Mouse (Mus musculus) left cerebral cortex, adult 2 months (tissue): Measurements from ENCODE around the gene Txndc12. TPM values are rescaled to one million over a fixed set of nuclear protein-coding genes. Genes with fewer than 3 reads are reported as not detected.

ENCODE experiments used
- DNase-seq, 2 experiments: peaks; one replicate each; pipeline ENCODE4 v3.0.0; 2021 to 2022; ENCODE audit warnings: low spot score in 2 of 2, mixed read lengths in 1 of 2; ENCODE audit errors: extremely low spot score in 1 of 2
- H3K27ac ChIP-seq: fragments of 200-600 bp; 2 replicates; pipeline ENCODE4 v1.8.1; 2022
- H3K4me3 ChIP-seq: fragments of 200-600 bp; 2 replicates; pipeline ENCODE4 v1.8.1; 2022
- CTCF ChIP-seq: fragments of 200-600 bp; IDR thresholded peaks from 2 replicates; pipeline ENCODE4 v1.8.1; 2022; ENCODE audit warnings: antibody characterized with exemption, mild to moderate bottlenecking, moderate library complexity
- intact Hi-C: fragments of 180-260 bp; cut with DNase I; formaldehyde crosslinking; loops from one replicate; pipeline ENCODE4 v1.15.1; 2025
- total RNA-seq, 2 experiments: library from RNA; stranded (reverse); gene quantifications; 2 replicates each; pipeline ENCODE4 v1.2.3; 2021

Gene Txndc12
- total RNA-seq, 2 experiments from 2014 or later, result 35.4 to 40.2 TPM

- Histone ChIP-seq H3K4me3 (no peak overlapping the region), H3K27ac (no peak overlapping the region)
- no peak for DNase-seq
- no peak for TF ChIP-seq CTCF
- intact Hi-C loops, result no loop called here
These were observed 69.7 kb downstream of the Txndc12 start for GRCm38 (mm10) chr4:108904076-108904475.

- H3K4me3 ChIP-seq, result no peak overlapping the region
- no peak for DNase-seq
- no peak for TF ChIP-seq CTCF
- no peak overlapping the region for H3K27ac ChIP-seq
- intact Hi-C loops, result no loop called here
These were observed 70.4 kb downstream of the Txndc12 start for GRCm38 (mm10) chr4:108904790-108905189.

- Histone ChIP-seq H3K4me3 (no peak overlapping the region), H3K27ac (no peak overlapping the region; the same call in 1 of the 2 replicates)
- DNase-seq, result peak in 1 of 2 experiments; percentile 40
- intact Hi-C loops, result no loop called here
- no peak for TF ChIP-seq CTCF
These were observed 71.5 kb downstream of the Txndc12 start for GRCm38 (mm10) chr4:108905859-108906258.

- TF ChIP-seq CTCF, result no peak
- DNase-seq, result no peak
- no peak overlapping the region for H3K27ac ChIP-seq
- intact Hi-C loops, result no loop called here
- H3K4me3 ChIP-seq, result no peak overlapping the region
These were observed 73.1 kb downstream of the Txndc12 start for GRCm38 (mm10) chr4:108907475-108907874.

- intact Hi-C loops, result no loop called here
- no peak overlapping the region for H3K27ac ChIP-seq
- H3K4me3 ChIP-seq, result no peak overlapping the region
- peak in 1 of 2 experiments; percentile 21 for DNase-seq
- TF ChIP-seq CTCF, result no peak
These were observed 75.5 kb downstream of the Txndc12 start for GRCm38 (mm10) chr4:108909872-108910425.

Other genes starting within 250 kb of the Txndc12 start
- gene Cc2d1b, start 214.7 kb upstream of the Txndc12 start, total RNA-seq, result 10 to 100 TPM; 35.5 to 40.3 TPM
- gene 3110021N24Rik, start 115.0 kb upstream of the Txndc12 start, total RNA-seq, result 1 to 10 TPM in 1 of 2 experiments, under 1 TPM in 1; 0.93 to 1.6 TPM
- 10 to 100 TPM; 66.4 to 78.5 TPM for gene Zfyve9, start 53.8 kb upstream of the Txndc12 start, total RNA-seq
- 10 to 100 TPM; 88.9 to 97.3 TPM for gene Btf3l4, start 987 bp upstream of the Txndc12 start, total RNA-seq
- 10 to 100 TPM; 17.6 to 20.3 TPM for gene Kti12, start 13.2 kb downstream of the Txndc12 start, total RNA-seq
- not detected for gene A730015C16Rik, start 14.0 kb downstream of the Txndc12 start, total RNA-seq
- 10 to 100 TPM; 79.7 to 81.2 TPM for gene Rab3b, start 44.5 kb downstream of the Txndc12 start, total RNA-seq
- gene Nrd1, start 166.1 kb downstream of the Txndc12 start, total RNA-seq, result 100 to 1,000 TPM; 137 to 158 TPM